Mouse (Mus musculus): ENCODE results near the gene Gipc2. TPM values are rescaled to one million over a fixed set of nuclear protein-coding genes. Genes with fewer than 3 reads are reported as not detected.
A peak's percentile ranks its signal among the peaks of the same experiment; 100 is the strongest.

Gipc2 gene
- polyA plus RNA-seq, 1 experiment from 2014 or later = 74.1 TPM

GRCm38 (mm10) chr3:152209177-152209966, 43.3 kb upstream of the Gipc2 start:
- Histone ChIP-seq H3K9me3 (replicated peaks; ENCODE audit: low read length) (no peaks in the 10 kb centered on the region), H3K27ac (peak overlapping the region; percentile 99), H3K4me1 (replicated peaks; ENCODE audit: insufficient read depth, low read length) (peaks cover 21% of the 10 kb centered on the region), H3K4me2 (ENCODE audit: low read length) (peak overlapping the region; percentile 82), H3K27me3 (ENCODE audit: insufficient read depth, low read length) (no peaks in the 10 kb centered on the region), H3K4me3 (replicated peaks; ENCODE audit: low read depth, low read length) (peak overlapping the region; percentile 94), H3K36me3 (ENCODE audit: insufficient read depth, low read length) (no peaks in the 10 kb centered on the region), H3K9ac (ENCODE audit: low read depth, low read length) (peak overlapping the region; percentile 98)
- ATAC-seq (replicated peaks; ENCODE audit: low FRiP score, low read depth) (peak; percentile 37), DNase-seq (ENCODE audit: low spot score) (peak; percentile 64)
- 3% methylated on average over 25 of the region's 25 CpGs for WGBS
- TF ChIP-seq CTCF (IDR thresholded peaks at IDR 0.05; ENCODE audit: low read depth) = no peak

- no peak for DNase-seq (ENCODE audit: low spot score)
- no peak for TF ChIP-seq CTCF (IDR thresholded peaks at IDR 0.05; ENCODE audit: low read depth)
- H3K36me3 ChIP-seq (ENCODE audit: insufficient read depth, low read length) = no peaks in the 10 kb centered on the region
- no peak overlapping the region; the same call in 1 of the 2 replicates for H3K4me3 ChIP-seq (replicated peaks; ENCODE audit: low read depth, low read length)
- no peak for ATAC-seq (replicated peaks; ENCODE audit: low FRiP score, low read depth)
- no peak overlapping the region for H3K9ac ChIP-seq (ENCODE audit: low read depth, low read length)
- H3K9me3 ChIP-seq (replicated peaks; ENCODE audit: low read length) = no peaks in the 10 kb centered on the region
- H3K4me2 ChIP-seq (ENCODE audit: low read length) = no peak overlapping the region
- peaks cover 19% of the 10 kb centered on the region for H3K4me1 ChIP-seq (replicated peaks; ENCODE audit: insufficient read depth, low read length)
- no peak overlapping the region for H3K27ac ChIP-seq
- WGBS = 84% methylated on average over 7 of the region's 7 CpGs
- no peaks in the 10 kb centered on the region for H3K27me3 ChIP-seq (ENCODE audit: insufficient read depth, low read length)
Measured at GRCm38 (mm10) chr3:152208096-152208885, 42.3 kb upstream of the Gipc2 start.

- Histone ChIP-seq H3K9ac (ENCODE audit: low read depth, low read length) (no peak overlapping the region), H3K4me3 (replicated peaks; ENCODE audit: low read depth, low read length) (no peak overlapping the region), H3K4me1 (replicated peaks; ENCODE audit: insufficient read depth, low read length) (0 out of 2 replicates have a peak, but pooled peaks cover 7% of the 10 kb centered on the region), H3K9me3 (replicated peaks; ENCODE audit: low read length) (no peaks in the 10 kb centered on the region), H3K27ac (no peak overlapping the region), H3K27me3 (ENCODE audit: insufficient read depth, low read length) (no peaks in the 10 kb centered on the region), H3K36me3 (ENCODE audit: insufficient read depth, low read length) (no peaks in the 10 kb centered on the region), H3K4me2 (ENCODE audit: low read length) (no peak overlapping the region)
- no peak for TF ChIP-seq CTCF (IDR thresholded peaks at IDR 0.05; ENCODE audit: low read depth)
- DNase-seq (ENCODE audit: low spot score) (no peak), ATAC-seq (replicated peaks; ENCODE audit: low FRiP score, low read depth) (no peak)
- WGBS = 95% methylated on average over 4 of the region's 4 CpGs
Measured at GRCm38 (mm10) chr3:152207156-152207555, 41.1 kb upstream of the Gipc2 start.

GRCm38 (mm10) chr3:152204577-152204976, 38.5 kb upstream of the Gipc2 start:
- Histone ChIP-seq H3K9ac (ENCODE audit: low read depth, low read length) (no peak overlapping the region), H3K4me1 (replicated peaks; ENCODE audit: insufficient read depth, low read length) (0 out of 2 replicates have a peak, but pooled peaks cover 4% of the 10 kb centered on the region), H3K36me3 (ENCODE audit: insufficient read depth, low read length) (no peaks in the 10 kb centered on the region), H3K27me3 (ENCODE audit: insufficient read depth, low read length) (no peaks in the 10 kb centered on the region), H3K4me3 (replicated peaks; ENCODE audit: low read depth, low read length) (no peak overlapping the region), H3K27ac (no peak overlapping the region), H3K9me3 (replicated peaks; ENCODE audit: low read length) (no peaks in the 10 kb centered on the region), H3K4me2 (ENCODE audit: low read length) (no peak overlapping the region)
- TF ChIP-seq CTCF (IDR thresholded peaks at IDR 0.05; ENCODE audit: low read depth) = no peak
- WGBS = 78% methylated on average over 3 of the region's 3 CpGs
- ATAC-seq (replicated peaks; ENCODE audit: low FRiP score, low read depth) = no peak
- DNase-seq (ENCODE audit: low spot score) = no peak

- no peak overlapping the region for H3K4me3 ChIP-seq (replicated peaks; ENCODE audit: low read depth, low read length)
- H3K9me3 ChIP-seq (replicated peaks; ENCODE audit: low read length) = no peaks in the 10 kb centered on the region
- no peaks in the 10 kb centered on the region for H3K36me3 ChIP-seq (ENCODE audit: insufficient read depth, low read length)
- H3K27ac ChIP-seq = no peak overlapping the region
- no peak for TF ChIP-seq CTCF (IDR thresholded peaks at IDR 0.05; ENCODE audit: low read depth)
- no peaks in the 10 kb centered on the region for H3K27me3 ChIP-seq (ENCODE audit: insufficient read depth, low read length)
- H3K4me1 ChIP-seq (replicated peaks; ENCODE audit: insufficient read depth, low read length) = 0 out of 2 replicates have a peak, but pooled peaks cover 4% of the 10 kb centered on the region
- DNase-seq (ENCODE audit: low spot score) (no peak), ATAC-seq (replicated peaks; ENCODE audit: low FRiP score, low read depth) (no peak)
- no peak overlapping the region for H3K9ac ChIP-seq (ENCODE audit: low read depth, low read length)
- WGBS = 53% methylated on average over 3 of the region's 3 CpGs
- H3K4me2 ChIP-seq (ENCODE audit: low read length) = no peak overlapping the region
Measured at GRCm38 (mm10) chr3:152203996-152204395, 38.0 kb upstream of the Gipc2 start.

- no peak for DNase-seq (ENCODE audit: low spot score)
- H3K27ac ChIP-seq = no peak overlapping the region
- H3K4me2 ChIP-seq (ENCODE audit: low read length) = no peak overlapping the region
- 87% methylated on average over 6 of the region's 6 CpGs for WGBS
- 0 out of 2 replicates have a peak, but pooled peaks cover under 1% of the 10 kb centered on the region for H3K4me1 ChIP-seq (replicated peaks; ENCODE audit: insufficient read depth, low read length)
- TF ChIP-seq CTCF (IDR thresholded peaks at IDR 0.05; ENCODE audit: low read depth) = no peak
- no peaks in the 10 kb centered on the region for H3K36me3 ChIP-seq (ENCODE audit: insufficient read depth, low read length)
- H3K9me3 ChIP-seq (replicated peaks; ENCODE audit: low read length) = no peaks in the 10 kb centered on the region
- no peak overlapping the region for H3K9ac ChIP-seq (ENCODE audit: low read depth, low read length)
- H3K27me3 ChIP-seq (ENCODE audit: insufficient read depth, low read length) = no peaks in the 10 kb centered on the region
- H3K4me3 ChIP-seq (replicated peaks; ENCODE audit: low read depth, low read length) = no peak overlapping the region
- ATAC-seq (replicated peaks; ENCODE audit: low FRiP score, low read depth) = no peak
Measured at GRCm38 (mm10) chr3:152203411-152203810, 37.4 kb upstream of the Gipc2 start.
